Mouse (Mus musculus): ENCODE results near the gene Arhgdib. TPM values are rescaled to one million over a fixed set of nuclear protein-coding genes. Genes with fewer than 3 reads are reported as not detected.
A peak's percentile ranks its signal among the peaks of the same experiment; 100 is the strongest.

Arhgdib gene
- polyA plus RNA-seq, 1 experiment from 2014 or later: 57.9 TPM

GRCm38 (mm10) chr6:136910247-136910890, 31.3 kb downstream of the Arhgdib start:
- Histone ChIP-seq H3K4me1 (replicated peaks; ENCODE audit: control insufficient read depth, insufficient read depth, low read length) (peaks cover 37% of the 10 kb centered on the region), H3K4me2 (ENCODE audit: low read length) (no peak overlapping the region), H3K36me3 (ENCODE audit: control insufficient read depth, insufficient read depth, low read length) (no peaks in the 10 kb centered on the region), H3K9ac (ENCODE audit: low read length) (no peak overlapping the region), H3K27me3 (replicated peaks; ENCODE audit: control insufficient read depth, insufficient read depth, low read length) (no peaks in the 10 kb centered on the region), H3K9me3 (ENCODE audit: control insufficient read depth, low read length) (no peaks in the 10 kb centered on the region), H3K27ac (ENCODE audit: low read depth) (peak overlapping the region; percentile 88), H3K4me3 (ENCODE audit: low read depth, low read length) (no peak overlapping the region)
- whole genome bisulfite sequencing: 56% methylated on average over 9 of the region's 9 CpGs
- ATAC-seq (replicated peaks; ENCODE audit: low FRiP score, low TSS enrichment, low read depth): 0 out of 2 replicates have a peak, but pooled peaks have one; percentile 17
- DNase-seq (ENCODE audit: low spot score): peak; percentile 71

- ATAC-seq (replicated peaks; ENCODE audit: low FRiP score, low TSS enrichment, low read depth) (no peak), DNase-seq (ENCODE audit: low spot score) (no peak)
- Histone ChIP-seq H3K4me1 (replicated peaks; ENCODE audit: control insufficient read depth, insufficient read depth, low read length) (peaks cover 29% of the 10 kb centered on the region), H3K9me3 (ENCODE audit: control insufficient read depth, low read length) (no peaks in the 10 kb centered on the region), H3K9ac (ENCODE audit: low read length) (no peak overlapping the region), H3K4me2 (ENCODE audit: low read length) (no peak overlapping the region), H3K27ac (ENCODE audit: low read depth) (no peak overlapping the region), H3K36me3 (ENCODE audit: control insufficient read depth, insufficient read depth, low read length) (no peaks in the 10 kb centered on the region), H3K4me3 (ENCODE audit: low read depth, low read length) (no peak overlapping the region), H3K27me3 (replicated peaks; ENCODE audit: control insufficient read depth, insufficient read depth, low read length) (no peaks in the 10 kb centered on the region)
- WGBS: 64% methylated on average over 10 of the region's 10 CpGs
Observed at GRCm38 (mm10) chr6:136906937-136907293, 34.8 kb downstream of the Arhgdib start.

- Histone ChIP-seq H3K4me3 (ENCODE audit: low read depth, low read length) (no peak overlapping the region), H3K27me3 (replicated peaks; ENCODE audit: control insufficient read depth, insufficient read depth, low read length) (no peaks in the 10 kb centered on the region), H3K4me1 (replicated peaks; ENCODE audit: control insufficient read depth, insufficient read depth, low read length) (peaks cover 25% of the 10 kb centered on the region), H3K27ac (ENCODE audit: low read depth) (no peak overlapping the region), H3K4me2 (ENCODE audit: low read length) (no peak overlapping the region), H3K9ac (ENCODE audit: low read length) (no peak overlapping the region), H3K9me3 (ENCODE audit: control insufficient read depth, low read length) (no peaks in the 10 kb centered on the region), H3K36me3 (ENCODE audit: control insufficient read depth, insufficient read depth, low read length) (no peaks in the 10 kb centered on the region)
- DNase-seq (ENCODE audit: low spot score): no peak
- ATAC-seq (replicated peaks; ENCODE audit: low FRiP score, low TSS enrichment, low read depth): no peak
- 67% methylated on average over 19 of the region's 19 CpGs for WGBS
Observed at GRCm38 (mm10) chr6:136906283-136906936, 35.3 kb downstream of the Arhgdib start.

- Histone ChIP-seq H3K27ac (ENCODE audit: low read depth) (no peak overlapping the region), H3K4me1 (replicated peaks; ENCODE audit: control insufficient read depth, insufficient read depth, low read length) (peaks cover 4% of the 10 kb centered on the region; the same call in 1 of the 2 replicates), H3K9ac (ENCODE audit: low read length) (no peak overlapping the region), H3K9me3 (ENCODE audit: control insufficient read depth, low read length) (no peaks in the 10 kb centered on the region), H3K36me3 (ENCODE audit: control insufficient read depth, insufficient read depth, low read length) (no peaks in the 10 kb centered on the region), H3K27me3 (replicated peaks; ENCODE audit: control insufficient read depth, insufficient read depth, low read length) (no peaks in the 10 kb centered on the region), H3K4me2 (ENCODE audit: low read length) (no peak overlapping the region), H3K4me3 (ENCODE audit: low read depth, low read length) (no peak overlapping the region)
- no peak for DNase-seq (ENCODE audit: low spot score)
- 71% methylated on average over 8 of the region's 8 CpGs for WGBS
- ATAC-seq (replicated peaks; ENCODE audit: low FRiP score, low TSS enrichment, low read depth): no peak
Observed at GRCm38 (mm10) chr6:136903885-136904470, 37.7 kb downstream of the Arhgdib start.

- H3K4me1 ChIP-seq (replicated peaks; ENCODE audit: control insufficient read depth, insufficient read depth, low read length): peaks cover 9% of the 10 kb centered on the region; the same call in 1 of the 2 replicates
- H3K9me3 ChIP-seq (ENCODE audit: control insufficient read depth, low read length): no peaks in the 10 kb centered on the region
- no peak overlapping the region for H3K4me3 ChIP-seq (ENCODE audit: low read depth, low read length)
- WGBS: 90% methylated on average over 9 of the region's 9 CpGs
- no peak overlapping the region for H3K4me2 ChIP-seq (ENCODE audit: low read length)
- no peak overlapping the region for H3K9ac ChIP-seq (ENCODE audit: low read length)
- ATAC-seq (replicated peaks; ENCODE audit: low FRiP score, low TSS enrichment, low read depth) (no peak), DNase-seq (ENCODE audit: low spot score) (no peak)
- H3K27ac ChIP-seq (ENCODE audit: low read depth): no peak overlapping the region
- no peaks in the 10 kb centered on the region for H3K27me3 ChIP-seq (replicated peaks; ENCODE audit: control insufficient read depth, insufficient read depth, low read length)
- no peaks in the 10 kb centered on the region for H3K36me3 ChIP-seq (ENCODE audit: control insufficient read depth, insufficient read depth, low read length)
Observed at GRCm38 (mm10) chr6:136902527-136902926, 39.2 kb downstream of the Arhgdib start.

GRCm38 (mm10) chr6:136901010-136901409, 40.7 kb downstream of the Arhgdib start:
- H3K9ac ChIP-seq (ENCODE audit: low read length): no peak overlapping the region
- H3K4me2 ChIP-seq (ENCODE audit: low read length): no peak overlapping the region
- no peaks in the 10 kb centered on the region for H3K9me3 ChIP-seq (ENCODE audit: control insufficient read depth, low read length)
- no peak overlapping the region for H3K4me3 ChIP-seq (ENCODE audit: low read depth, low read length)
- H3K36me3 ChIP-seq (ENCODE audit: control insufficient read depth, insufficient read depth, low read length): no peaks in the 10 kb centered on the region
- DNase-seq (ENCODE audit: low spot score) (no peak), ATAC-seq (replicated peaks; ENCODE audit: low FRiP score, low TSS enrichment, low read depth) (no peak)
- 59% methylated on average over 2 of the region's 2 CpGs for WGBS
- no peaks in the 10 kb centered on the region for H3K27me3 ChIP-seq (replicated peaks; ENCODE audit: control insufficient read depth, insufficient read depth, low read length)
- peaks cover 6% of the 10 kb centered on the region; the same call in 1 of the 2 replicates for H3K4me1 ChIP-seq (replicated peaks; ENCODE audit: control insufficient read depth, insufficient read depth, low read length)
- H3K27ac ChIP-seq (ENCODE audit: low read depth): no peak overlapping the region

- WGBS: 47% methylated on average over 4 of the region's 4 CpGs
- Histone ChIP-seq H3K9ac (ENCODE audit: low read length) (no peak overlapping the region), H3K36me3 (ENCODE audit: control insufficient read depth, insufficient read depth, low read length) (no peaks in the 10 kb centered on the region), H3K4me1 (replicated peaks; ENCODE audit: control insufficient read depth, insufficient read depth, low read length) (peaks cover 6% of the 10 kb centered on the region; the same call in 1 of the 2 replicates), H3K4me2 (ENCODE audit: low read length) (no peak overlapping the region), H3K27ac (ENCODE audit: low read depth) (no peak overlapping the region), H3K4me3 (ENCODE audit: low read depth, low read length) (no peak overlapping the region), H3K9me3 (ENCODE audit: control insufficient read depth, low read length) (no peaks in the 10 kb centered on the region), H3K27me3 (replicated peaks; ENCODE audit: control insufficient read depth, insufficient read depth, low read length) (no peaks in the 10 kb centered on the region)
- no peak for ATAC-seq (replicated peaks; ENCODE audit: low FRiP score, low TSS enrichment, low read depth)
- DNase-seq (ENCODE audit: low spot score): no peak
Observed at GRCm38 (mm10) chr6:136900369-136901009, 41.2 kb downstream of the Arhgdib start.

- H3K27me3 ChIP-seq (replicated peaks; ENCODE audit: control insufficient read depth, insufficient read depth, low read length): no peaks in the 10 kb centered on the region
- no peak overlapping the region for H3K4me3 ChIP-seq (ENCODE audit: low read depth, low read length)
- no peak overlapping the region for H3K4me2 ChIP-seq (ENCODE audit: low read length)
- no peak for ATAC-seq (replicated peaks; ENCODE audit: low FRiP score, low TSS enrichment, low read depth)
- no peaks in the 10 kb centered on the region for H3K36me3 ChIP-seq (ENCODE audit: control insufficient read depth, insufficient read depth, low read length)
- no peak overlapping the region for H3K9ac ChIP-seq (ENCODE audit: low read length)
- no peak for DNase-seq (ENCODE audit: low spot score)
- 77% methylated on average over 2 of the region's 2 CpGs for WGBS
- no peaks in the 10 kb centered on the region for H3K9me3 ChIP-seq (ENCODE audit: control insufficient read depth, low read length)
- H3K27ac ChIP-seq (ENCODE audit: low read depth): no peak overlapping the region
- peaks cover 20% of the 10 kb centered on the region for H3K4me1 ChIP-seq (replicated peaks; ENCODE audit: control insufficient read depth, insufficient read depth, low read length)
Observed at GRCm38 (mm10) chr6:136898954-136899353, 42.7 kb downstream of the Arhgdib start.
